Mouse (Mus musculus) ovary, adult 18-20 months (tissue): Measurements from ENCODE around the gene Plvap.
A peak's percentile ranks its signal among the peaks of the same experiment; 100 is the strongest.

Experiments used
- DNase-seq: peaks from one replicate; pipeline ENCODE4 v3.0.0; 2022; ENCODE audit warnings: low spot score, mixed read lengths

Plvap gene

DNA sequence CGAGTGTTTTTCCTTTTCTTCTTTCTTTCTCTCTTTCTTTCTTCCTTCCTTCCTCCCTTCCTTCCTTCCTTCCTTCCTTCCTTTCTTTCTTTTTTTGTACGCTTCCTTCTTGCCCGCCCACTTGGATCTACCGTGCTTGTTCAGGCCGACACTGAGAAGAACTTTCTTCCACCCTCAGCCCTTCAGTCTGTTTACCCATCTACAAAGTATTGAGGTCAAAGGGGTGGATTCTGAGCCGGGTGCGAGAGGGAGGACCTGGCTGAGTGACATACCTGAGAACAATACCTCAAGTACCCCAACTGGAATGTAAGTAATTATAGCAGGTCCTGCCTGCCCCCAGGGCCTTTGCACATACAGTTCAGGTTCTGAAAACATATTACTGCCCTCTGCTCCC lies 25.4 kb downstream of the Plvap start:
- DNase-seq: no peak

DNA sequence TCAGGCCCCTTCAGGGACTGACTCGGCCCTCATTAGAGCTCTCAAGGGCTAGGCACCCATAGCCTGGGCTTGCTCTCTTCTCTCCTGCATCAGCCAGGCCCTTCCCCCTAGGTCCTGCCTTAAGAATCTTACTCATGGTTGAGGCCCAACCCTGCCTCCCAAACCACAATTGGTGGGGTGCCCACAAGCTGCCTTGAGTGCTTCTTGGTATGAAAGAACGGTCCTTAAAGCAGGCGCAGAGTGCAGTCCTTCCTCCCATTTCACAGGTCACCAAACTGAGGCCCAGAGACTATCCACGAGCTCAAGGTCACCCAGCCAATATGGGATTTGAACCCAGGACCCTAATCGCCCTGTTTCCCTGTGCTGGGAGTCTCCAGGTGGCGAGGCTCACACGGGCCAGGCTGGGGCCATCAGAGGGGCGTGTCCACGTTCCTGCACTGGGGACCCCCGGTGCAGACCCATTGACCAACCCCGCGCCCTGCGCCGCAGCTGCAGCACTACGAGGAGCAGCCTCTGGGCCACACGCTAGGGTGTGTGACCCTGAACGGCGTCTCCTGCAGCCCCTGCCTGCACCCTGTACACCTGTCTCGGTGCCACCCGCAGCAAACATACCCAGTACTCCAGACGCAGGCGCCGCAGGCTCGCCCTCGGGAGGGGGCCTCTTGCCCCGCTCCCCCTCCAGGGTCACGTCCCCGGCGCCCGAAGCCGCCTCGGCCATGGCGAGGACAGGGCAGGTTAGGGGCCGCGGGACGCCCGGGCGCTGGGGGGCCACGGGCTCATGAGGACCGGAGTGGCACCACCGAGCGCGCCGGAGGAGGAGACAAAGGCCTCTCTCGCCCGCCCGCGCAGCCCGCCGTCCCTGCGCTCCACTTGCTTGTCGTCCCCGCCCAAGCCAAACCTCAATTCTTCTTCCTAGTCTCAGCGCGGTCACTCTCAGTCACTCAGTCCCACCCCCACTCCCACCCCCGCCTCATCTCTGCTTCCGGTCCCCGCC lies 26.1 kb downstream of the Plvap start, which contains the start of gene Ano8:
Ano8 (minus strand) TSS at position 822 of the 994 bp plus-strand sequence.
- DNase-seq: peak; percentile 76

DNA sequence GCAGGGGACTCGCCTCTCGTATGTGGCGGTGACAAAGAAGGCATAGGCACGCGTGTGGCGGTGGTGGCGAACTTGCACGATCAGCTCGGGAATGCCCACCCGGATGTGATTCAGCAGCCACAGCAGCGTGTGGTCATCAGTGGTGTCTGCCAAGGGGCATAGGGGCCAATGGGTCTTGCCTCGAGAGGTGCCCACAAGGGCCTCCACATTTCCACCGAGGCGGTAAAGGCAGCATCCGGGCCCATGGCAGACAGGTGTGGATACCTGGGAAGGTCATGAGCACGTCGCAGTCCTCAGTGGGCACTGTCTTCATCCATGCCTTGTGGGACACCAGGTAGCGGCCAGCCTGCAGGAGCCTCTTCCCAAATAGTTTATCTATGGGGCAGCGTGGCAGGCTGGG lies 26.8 kb downstream of the Plvap start:
- DNase-seq: no peak

GRCm38 (mm10) chr8:71483932-71484331 lies 27.6 kb downstream of the Plvap start:
- no peak for DNase-seq

DNA sequence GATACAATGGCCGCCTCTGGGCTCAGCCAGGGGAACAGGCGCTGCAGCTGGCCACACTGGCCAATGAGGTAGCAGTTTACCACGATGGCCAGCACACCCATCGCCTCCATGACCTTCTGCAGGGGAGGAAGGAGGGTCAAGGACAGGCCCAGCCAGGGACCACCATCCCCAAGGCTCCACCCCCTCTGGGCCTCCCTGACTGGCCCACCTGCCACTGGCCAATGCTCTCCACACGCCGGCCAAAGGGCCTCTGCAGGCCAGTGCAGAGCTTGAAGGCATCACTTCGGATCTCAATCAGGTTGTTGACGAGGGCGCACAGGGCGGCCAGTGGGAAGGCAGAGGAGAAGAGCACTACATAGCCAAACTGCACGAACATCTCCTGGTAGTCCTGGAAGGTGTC lies 32.6 kb downstream of the Plvap start:
- DNase-seq: no peak

- DNase-seq: no peak
These were observed 34.2 kb downstream of the Plvap start for GRCm38 (mm10) chr8:71477196-71477845.

- DNase-seq: peak; percentile 66
These were observed 35.2 kb downstream of the Plvap start for GRCm38 (mm10) chr8:71476099-71476940.

DNA sequence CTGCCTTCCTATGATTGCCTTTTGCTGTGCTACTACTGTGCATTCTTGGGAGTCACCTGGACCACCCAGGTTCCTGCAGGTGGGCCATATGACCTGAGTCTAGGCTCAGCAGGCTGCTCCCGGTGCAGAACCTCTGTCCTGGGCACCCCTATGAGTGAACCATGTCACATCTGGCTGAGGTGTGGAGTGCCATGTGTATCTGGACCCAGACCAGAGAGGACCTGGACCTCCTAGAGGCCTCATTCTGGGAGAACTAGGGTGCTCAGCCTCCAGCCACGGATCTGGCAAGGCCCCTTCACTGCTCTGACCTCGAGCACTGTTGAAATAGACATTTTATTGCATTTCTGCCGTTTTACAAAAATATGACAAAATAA lies 35.9 kb downstream of the Plvap start:
- no peak for DNase-seq

- DNase-seq: no peak
These were observed 36.5 kb downstream of the Plvap start for GRCm38 (mm10) chr8:71474785-71475701.

DNA sequence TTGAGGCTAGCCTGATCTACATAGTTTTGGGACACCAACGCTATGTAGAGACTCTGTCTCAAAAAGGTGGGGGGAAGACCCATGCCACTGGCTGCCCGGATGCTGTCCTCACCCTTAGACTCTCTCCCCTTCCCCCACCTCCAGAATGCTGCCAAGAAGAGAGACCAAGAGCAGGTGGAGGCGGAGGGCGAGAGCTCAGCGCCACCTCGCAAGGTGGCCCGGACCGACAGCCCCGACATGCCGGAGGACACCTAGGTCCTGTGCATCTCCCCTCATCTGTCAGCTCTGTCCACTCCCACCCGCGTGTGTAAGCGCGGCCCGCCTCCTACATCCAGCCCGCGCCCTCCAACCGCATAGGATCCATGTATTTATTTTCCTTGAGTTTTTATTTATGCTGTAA lies 37.2 kb downstream of the Plvap start:
- DNase-seq: peak; percentile 3

DNA sequence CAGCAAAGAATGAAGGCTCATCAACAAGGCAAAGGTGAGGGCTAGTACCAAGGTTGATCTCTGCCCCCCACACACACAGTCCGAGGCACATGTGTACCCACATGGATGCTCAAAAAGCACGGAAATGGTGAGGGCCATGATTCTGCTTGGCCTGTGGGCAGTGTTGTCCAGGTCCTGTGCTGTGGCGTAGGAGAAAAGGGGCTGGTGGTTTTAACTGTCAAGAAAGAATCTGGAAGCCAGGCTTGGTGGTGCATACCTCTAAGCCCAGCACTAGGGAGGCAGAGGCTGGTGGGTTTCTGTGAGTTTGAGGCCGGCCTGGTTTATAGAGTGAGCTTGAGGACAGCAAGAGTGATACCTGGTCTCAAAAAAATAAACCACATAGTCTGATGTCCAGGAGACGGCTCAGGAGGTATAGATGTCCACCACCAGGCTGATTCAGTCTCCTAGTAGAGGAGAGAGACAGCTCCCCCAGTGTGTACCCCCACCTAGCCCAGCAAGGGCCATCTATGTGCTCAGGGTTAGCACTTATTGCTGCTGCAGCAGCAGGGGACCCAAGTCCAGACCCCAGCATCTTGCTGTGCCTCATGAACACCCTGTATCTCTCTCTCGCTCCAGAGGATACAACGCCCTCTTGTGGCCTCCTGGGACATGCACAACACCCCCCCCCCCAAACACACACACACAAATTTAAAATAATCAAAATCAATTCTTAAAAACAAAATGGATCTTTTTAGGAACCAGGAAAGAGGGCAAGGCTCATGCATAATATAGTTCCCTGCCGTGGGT lies 38.8 kb downstream of the Plvap start:
- no peak for DNase-seq

DNA sequence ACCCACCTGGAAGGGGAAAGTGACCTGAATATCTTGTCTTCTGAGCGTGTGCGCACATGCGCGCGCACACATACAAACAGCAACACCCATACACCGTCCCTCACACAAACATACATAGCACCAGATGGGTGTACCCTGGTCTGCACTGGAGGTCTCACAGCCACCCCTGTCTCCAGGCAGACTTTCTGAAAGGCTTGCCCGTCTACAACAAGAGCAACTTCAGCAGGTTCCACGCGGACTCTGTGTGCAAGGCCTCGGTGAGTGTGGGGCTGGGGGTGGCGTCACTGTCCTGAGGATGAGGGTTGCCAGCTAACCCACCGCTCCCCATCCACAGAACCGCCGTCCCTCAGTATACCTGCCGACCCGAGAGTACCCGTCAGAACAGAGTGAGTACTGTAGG lies 39.7 kb downstream of the Plvap start:
- DNase-seq: no peak

DNA sequence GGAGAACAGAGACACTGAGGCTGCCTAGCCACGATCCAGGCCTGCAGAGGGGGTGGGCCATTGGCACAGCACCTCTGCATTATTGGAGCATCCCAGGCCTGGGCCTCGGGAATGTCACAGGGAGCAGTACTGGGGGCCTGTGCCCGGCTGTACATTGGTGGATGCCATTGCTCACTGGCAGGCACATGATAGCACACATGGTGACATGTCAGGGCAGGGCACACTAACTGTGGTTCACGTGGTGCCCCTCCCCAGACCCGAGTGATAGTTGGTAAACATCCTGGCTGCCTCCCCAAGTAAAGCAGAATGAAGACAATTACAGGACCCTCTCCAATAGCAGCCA lies 40.7 kb downstream of the Plvap start:
- DNase-seq: no peak

- no peak for DNase-seq
These were observed 41.2 kb downstream of the Plvap start for GRCm38 (mm10) chr8:71470146-71470912.

DNA sequence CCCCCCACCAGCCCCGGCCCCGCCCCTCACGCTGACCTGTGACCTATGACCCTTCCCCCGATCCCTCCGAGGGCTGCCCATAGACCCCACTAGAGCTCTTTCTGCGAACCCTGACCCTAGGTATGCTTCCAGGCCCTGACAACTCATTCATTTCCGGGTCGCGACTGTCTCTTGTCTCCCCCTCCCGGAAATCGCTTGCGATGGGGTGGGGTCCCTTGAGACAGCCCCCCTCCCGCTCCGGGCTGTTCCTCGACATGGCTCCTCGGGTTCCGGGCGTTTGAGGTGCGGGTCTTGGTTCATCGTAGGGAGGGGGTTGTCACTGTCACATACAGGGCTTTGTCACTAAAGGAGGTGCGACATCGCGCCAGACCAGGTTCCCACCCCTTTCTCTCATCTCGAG lies 42.1 kb downstream of the Plvap start:
- DNase-seq: peak; percentile 16

GRCm38 (mm10) chr8:71468916-71469315 lies 42.6 kb downstream of the Plvap start, which contains the start of gene Dda1:
Gene Dda1, plus strand, starts transcription at chr8:71469199.
- peak; percentile 97 for DNase-seq

- no peak for DNase-seq
These were observed 43.6 kb downstream of the Plvap start for GRCm38 (mm10) chr8:71468001-71468400.

- no peak for DNase-seq
These were observed 44.4 kb downstream of the Plvap start for GRCm38 (mm10) chr8:71467201-71467600.

- peak; percentile 9 for DNase-seq
These were observed 45.4 kb downstream of the Plvap start for GRCm38 (mm10) chr8:71466198-71466597.

- DNase-seq: no peak
These were observed 45.8 kb downstream of the Plvap start for GRCm38 (mm10) chr8:71465733-71466132.
